Mouse (Mus musculus) frontal cortex, postnatal 10 days (tissue): ENCODE measurements around the gene Lepr.

Experiments used
- DNase-seq, 2 experiments: peaks; one replicate each; pipeline ENCODE4 v3.0.0; 2022; ENCODE audit warnings: low spot score in 2 of 2, mixed read lengths in 1 of 2

The Lepr gene

DNA sequence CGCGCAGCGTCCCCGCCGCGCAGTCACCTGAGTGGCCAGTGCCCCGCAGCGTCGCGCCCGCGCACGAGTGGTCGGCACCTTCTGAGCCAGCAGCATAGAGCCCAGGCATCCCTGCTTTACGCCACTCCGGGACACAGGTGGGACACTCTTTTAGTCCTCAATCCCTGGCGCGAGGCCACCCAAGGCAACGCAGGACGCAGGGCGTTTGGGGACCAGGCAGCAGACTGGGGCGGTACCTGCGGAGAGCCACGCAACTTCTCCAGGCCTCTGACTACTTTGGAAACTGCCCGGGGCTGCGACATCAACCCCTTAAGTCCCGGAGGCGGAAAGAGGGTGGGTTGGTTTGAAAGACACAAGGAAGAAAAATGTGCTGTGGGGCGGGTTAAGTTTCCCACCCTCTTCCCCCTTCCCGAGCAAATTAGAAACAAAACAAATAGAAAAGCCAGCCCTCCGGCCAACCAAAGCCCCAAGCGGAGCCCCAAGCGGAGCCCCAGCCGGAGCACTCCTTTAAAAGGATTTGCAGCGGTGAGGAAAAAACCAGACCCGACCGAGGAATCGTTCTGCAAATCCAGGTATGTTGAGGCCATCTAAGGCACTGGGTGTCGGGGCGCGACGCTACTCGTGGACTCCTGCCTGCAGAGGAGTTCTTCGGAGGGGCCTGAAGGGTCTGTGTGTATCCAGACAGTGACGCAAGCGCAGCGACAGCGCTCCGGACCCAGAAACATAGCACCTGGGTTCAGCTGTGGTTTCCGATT, at the start of gene Lepr:
Lepr (plus strand) TSS at position 38 of the 755 bp plus-strand sequence.
- DNase-seq = peak in 1 of 2 experiments; percentile 5

DNA sequence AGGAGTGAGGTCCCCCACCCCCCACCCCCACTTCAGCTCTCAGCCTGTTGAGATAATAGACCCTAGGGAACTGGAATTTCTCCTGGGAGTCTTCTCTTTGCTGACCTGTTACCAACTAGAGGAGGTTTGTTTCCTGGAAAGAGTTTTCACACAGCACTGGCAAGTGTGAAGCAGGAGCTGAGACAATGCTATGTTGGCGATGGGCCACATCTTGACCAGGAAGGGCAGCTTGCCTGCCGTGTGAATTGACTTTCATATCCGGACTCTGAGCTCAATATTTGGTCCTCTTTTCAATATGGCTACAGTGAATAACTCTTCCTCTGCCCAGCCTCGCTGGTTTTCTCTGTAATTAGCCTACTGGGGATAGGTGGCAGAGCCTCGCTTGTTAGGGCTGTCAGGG, 48.0 kb upstream of the Lepr start:
- no peak for DNase-seq

DNA sequence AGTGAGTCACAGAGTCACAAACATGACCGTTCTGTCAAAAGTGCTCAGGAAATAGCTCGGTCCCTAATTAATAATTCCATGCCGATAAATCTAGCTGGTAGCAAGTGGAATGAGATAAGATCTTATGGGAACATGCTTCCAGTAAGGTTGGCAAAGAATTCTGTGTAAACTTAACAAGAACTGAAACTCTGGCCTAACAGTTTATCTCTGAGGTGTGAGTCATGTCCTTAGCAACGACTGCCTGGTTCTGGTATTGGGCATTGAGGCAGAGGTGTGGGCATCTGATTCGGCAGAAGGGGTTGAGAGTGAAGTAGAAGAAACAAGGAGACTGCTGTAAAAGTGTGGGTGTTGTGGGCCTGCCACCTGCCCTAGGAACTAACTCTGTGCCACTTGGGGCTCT, 47.4 kb upstream of the Lepr start:
- DNase-seq = no peak

DNA sequence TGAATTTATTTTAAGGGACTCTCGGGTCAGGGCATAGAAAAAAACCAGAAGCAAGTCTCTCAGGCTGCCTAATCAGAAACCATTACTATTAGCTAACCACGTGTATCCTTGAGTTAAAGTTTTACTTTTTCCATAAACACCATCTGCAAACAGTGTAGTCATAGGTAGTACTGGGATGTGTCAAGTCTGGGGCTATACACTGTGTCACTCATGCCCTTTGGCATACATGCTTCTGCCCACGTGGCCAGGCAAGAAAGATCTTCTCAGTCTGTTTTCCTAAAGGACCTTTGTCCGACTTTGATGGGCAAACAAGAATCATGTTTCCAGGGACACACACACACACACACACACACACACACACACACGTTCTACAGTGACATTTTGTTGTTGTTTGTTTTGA, 42.4 kb upstream of the Lepr start:
- DNase-seq = no peak

DNA sequence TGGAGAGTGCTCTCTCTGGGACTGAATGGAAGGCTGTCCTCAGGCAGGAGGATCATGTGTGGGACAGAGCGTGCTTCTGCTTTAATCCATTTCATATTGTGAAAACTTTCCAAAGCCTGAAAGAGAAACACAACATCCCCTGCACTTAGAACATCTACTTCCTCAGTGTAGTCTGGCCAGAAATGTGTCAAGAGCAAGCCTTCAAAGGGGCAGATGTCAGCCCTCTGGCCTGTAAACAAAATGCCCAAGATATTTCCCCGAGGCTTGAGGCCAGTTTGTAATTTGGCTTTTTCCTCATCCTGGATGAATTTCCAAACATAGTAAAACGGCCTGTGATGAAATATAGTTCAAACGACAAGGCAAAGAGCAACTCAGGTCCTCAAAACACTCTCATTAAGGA, 41.5 kb upstream of the Lepr start:
- DNase-seq = no peak

DNA sequence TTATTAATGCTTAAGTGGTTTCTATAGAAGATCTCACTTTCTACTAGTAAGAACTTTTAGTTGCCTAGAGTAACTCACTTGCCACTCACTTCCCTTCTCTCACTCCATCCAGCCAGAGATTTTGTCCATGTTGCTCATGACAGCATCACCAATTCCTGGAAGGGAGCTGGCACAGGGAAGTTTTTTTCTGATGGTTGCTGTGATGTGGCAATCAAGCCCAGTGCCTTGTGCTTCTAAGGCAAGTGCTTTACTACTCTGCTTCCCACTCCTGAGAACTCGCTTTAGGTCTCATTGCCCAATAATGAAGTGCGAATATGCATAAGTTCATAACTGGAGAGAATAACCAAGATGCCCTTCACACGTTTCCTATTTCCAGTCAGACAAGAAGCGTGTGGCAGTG, 34.6 kb upstream of the Lepr start:
- no peak for DNase-seq

DNA sequence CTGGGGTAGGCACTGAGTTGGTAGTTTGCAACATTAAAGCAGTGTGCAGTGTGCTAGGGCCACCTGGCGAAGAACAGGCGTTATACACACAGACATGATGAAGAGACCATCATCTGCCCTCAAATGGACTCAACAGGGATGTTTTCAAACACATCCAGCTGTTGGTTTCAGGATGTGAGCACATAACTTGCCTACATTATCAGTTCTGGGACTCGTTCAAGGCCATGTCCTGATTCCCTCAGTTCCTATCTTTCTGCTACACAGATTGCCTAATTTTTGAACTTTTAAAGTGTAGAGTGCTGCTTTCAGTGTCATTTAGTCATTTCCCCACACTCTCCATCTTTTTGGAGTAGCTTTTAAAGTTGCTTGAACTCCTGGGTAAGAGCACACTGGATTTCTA, 34.1 kb upstream of the Lepr start:
- DNase-seq = no peak

DNA sequence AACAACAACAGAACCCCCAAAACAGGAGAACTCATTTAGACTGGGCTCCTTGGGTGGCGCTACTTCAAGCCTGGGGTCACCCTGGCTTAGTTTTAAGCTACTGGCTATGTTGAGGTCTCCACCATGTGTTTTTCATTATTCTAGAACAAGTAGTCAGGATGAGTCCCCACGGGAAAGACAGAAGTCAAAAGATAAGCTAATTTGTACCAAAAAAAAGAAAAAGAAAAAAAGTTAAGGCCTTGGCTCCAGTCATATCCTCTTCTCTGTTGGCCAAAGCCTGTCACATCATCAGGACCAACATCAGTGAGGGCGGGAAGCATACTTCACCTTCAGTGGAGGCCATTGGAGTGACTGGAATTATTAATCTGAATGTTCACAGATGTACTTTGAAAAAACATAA, 32.4 kb upstream of the Lepr start:
- DNase-seq = no peak

DNA sequence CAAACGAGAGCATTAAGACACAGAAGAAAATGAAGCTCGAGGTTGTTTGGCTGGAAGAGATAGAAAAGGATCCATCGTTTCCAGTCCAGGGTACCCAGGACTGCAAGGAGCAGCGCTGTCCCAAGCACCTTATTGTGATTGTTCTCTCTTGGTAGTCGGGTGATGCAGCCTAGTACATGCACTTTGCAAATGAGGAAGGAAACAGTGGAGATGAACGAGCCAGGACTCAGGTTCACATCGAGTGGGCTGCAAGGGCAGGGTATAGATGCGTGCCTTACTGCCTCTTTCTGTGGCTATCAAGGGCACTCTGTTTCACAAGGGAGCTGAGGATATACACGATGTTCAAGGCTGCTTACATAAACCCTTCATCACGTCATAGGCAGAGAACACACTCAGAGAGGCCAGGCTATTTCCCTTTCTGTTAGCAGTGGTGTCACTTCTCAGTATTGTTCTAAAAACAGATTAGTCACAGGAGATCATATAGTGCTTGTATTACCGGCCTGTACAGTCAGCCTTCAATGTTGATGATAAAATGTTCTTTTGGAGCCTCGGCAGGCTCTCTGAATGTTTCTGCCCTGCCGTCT, 30.9 kb upstream of the Lepr start:
- no peak for DNase-seq

DNA sequence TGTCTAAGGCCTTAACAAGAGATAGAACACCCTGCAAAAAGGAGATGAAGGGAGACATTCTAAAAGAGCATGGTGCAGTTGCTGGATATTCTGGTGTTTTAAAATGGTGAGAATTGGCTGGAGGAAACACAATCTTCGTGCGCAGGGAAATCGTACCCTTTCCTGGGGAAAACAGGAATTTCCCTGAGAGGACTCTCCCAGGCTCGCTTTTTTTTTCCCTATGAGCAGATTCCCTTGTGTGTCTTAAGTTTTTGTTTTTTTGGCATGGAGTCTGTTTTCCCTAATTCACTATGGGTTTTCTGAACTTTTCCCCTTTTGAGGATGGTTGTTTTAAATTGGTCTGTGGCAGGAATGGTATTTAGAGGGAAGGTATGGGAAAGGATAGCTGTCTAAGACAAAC, 28.0 kb upstream of the Lepr start:
- DNase-seq = no peak

DNA sequence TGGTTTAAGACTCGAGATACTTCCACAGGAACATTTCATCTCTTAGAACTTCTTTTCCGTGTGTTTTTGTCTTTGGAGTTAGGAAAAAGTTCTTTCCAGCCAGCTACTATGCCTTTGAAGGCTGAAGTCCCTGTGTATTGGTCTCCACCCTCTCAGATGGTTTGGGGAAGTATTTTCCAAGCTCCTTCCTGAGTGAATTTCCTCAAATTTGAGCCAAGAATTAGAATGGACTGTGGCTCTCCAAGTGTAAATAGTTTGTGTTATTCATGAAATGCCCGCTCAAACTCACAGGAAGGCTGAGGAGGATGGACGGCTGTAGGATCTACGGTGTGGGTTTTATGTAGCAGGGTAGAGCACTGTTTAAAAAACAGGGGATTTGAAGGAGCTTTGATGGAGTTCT, 27.6 kb upstream of the Lepr start:
- DNase-seq = no peak

DNA sequence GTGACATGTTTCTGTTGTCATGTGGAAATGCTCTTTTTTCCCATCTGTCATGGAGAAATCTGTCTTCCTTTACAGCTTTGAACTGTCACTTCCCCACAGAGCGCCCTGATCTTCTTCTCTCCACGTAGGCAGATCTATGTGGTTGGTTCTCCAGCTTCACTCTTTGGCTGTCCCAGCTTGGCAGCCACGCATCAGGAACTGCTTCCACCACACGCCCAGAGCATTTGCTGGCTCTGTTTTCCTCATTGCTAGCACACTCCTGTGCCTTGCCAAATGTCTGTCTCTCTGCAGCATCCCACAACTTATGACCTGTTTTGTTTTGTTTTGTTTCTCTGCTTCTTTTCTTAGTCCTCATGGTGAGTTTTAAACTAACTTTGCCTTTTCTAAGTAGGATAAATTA, 24.3 kb upstream of the Lepr start:
- DNase-seq = no peak

DNA sequence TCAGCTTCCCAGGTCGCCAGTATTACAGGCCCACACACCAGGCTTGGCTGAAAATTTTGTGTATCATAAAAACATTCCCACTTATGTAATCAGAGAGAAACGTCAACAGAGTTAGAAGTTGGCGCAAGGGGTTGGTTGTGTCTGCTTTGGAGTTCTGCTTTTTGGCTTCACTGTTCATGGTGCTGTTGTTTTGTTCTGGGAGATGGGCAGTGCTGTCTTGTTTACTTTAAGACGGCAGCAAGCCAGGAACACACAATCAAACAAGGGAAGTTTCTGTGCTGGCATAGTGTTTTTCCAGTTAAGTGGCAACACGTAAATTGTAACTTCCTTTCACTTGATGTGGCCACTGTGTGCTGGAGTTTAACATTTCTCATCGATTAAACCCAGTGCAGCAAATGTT, 22.7 kb upstream of the Lepr start:
- DNase-seq = no peak

DNA sequence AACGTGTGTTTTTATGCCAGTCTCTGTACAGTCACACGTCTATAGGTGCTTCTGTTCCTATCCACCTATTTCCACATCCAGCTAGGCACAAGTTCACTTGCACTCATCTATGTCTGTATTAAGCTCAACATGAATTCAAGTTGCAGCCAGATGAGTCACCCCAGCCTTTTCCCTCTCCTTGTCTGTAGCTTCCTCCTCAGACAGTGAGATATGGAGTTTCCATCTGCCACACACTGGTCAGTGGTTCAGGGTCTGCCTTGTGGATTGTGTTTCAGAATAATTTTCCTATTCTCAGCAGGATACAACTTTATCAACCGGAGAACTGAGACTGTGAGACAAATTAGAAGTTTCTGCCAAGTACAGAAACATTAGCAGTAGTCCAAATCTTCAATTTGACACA, 20.0 kb upstream of the Lepr start:
- DNase-seq = no peak

DNA sequence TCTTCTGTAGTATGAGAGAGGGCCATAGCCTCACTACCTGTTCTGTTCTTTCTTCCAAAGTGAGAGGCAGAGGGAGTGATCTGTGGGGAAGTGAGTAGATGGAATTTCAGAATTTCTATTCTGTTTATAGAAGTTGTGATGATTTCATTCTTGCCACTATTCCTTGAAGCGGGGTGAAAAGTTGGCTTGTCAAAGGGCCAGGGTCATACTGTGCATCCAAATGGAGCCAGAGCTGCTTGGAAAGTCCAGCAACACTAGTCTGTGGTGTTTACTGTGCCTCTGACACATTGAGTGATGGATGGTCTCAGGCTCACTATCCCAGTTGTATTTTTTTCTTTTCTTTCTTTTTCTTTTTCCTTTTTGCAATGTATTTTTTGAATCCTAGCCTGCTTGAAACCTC, 17.8 kb upstream of the Lepr start:
- DNase-seq = no peak

DNA sequence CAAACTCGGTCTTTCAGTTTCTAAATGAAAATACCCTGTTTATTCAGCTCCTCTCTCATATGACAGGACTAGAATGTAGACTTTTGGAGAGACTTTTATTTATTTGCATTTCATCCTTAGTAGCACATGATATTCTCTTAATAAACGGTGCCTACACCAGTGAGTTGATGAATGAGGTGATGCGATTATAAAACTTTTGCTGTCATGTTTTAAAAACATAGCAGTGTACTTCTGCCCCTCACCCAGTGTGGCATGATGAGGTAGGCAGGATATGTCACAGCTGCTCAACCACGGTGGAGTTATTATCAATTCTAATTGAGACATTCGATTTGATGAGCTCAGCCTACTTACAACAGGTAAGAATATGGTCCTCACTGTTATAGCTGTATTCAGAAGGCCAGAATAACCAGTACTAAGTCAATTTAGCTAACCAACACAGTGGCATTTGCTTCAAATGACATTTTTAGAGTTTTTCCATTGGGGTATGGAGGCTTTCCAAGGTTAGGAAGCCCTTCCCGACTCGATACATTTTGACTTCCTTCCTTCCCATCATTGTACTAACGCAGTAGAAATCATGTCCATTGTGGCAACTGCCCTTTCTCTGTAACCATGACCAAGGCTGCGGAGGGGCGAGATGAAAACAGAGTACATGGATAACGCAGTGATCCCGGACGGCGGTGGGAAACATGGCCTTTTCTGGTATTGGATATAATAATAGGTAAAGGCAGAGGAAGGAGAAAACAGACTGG, 16.1 kb upstream of the Lepr start:
- no peak for DNase-seq

DNA sequence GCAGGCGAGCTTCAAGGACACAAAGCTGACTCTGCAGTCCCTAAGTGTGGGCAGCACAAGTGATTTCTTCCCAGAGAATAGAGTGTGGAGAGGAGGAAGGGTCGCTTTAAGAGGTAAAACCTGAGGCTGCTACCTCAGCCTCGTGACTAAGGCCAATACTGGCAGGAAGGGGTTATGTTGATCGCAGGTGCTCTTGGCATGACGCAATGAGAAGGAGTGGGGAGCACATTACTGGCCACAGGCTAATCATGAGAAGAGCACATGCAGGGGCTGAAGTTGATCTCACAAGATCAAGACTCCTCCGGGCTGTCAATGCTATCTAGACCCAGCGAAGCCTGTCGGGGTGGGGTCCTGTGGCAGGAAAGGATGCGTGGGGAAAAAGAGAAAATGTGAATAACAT, 11.9 kb upstream of the Lepr start:
- no peak for DNase-seq

DNA sequence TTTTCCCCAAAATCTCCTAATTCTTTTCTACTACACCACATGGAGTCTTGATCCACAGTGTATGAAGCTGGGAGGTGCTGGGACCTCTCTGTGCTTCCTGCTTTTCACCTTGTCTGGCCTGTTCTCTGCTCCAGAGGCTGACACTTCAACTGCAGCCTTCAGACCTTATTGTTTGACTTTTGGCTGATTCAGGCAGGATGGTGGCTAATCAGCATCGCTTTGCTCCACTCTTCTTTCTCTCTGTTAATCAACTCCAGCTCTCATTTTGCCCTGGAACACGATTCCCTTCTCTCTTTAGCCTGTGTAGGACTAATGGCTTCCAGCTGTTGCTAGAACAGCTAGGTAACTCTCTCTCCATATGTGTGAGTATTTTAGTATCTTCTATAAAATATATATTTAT, 10.0 kb upstream of the Lepr start:
- no peak for DNase-seq

DNA sequence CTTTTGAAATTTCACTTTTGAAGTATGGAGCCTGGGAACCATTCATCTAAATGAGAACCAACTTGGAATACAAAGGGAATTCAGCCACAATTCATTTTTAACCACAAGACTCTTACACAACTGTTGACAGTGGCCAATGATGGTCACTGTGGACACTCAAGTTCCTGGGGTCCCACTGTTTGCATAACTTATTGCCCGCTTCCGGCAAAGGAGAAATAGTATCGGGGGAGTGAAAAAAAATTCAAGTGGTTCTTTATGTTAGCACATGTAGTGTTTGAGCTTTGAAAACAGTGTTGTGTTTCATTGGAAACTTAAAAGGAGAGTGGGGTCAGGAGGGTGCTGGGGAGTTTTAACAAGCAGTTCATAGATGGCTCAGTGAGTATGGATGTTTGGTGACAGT, 9.3 kb upstream of the Lepr start:
- DNase-seq = no peak

DNA sequence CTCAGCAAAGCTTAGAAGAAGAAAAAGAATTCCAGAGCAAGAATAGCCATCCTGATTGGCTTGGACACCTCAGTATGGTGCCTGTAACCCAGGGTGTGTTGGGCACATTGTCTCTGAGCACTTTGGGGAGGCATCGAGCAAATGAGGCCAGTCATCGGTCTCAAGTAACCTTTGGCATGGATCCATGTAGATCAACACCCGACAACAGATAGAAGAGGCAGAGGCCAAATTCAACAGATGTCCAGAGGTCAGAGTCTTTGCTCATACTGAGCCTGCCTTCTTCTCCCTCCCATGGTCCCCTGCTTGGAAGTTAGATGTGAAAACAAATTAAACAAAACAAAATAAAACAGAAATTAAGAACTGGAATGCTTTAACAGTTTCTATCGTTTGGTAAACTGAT, 6.8 kb upstream of the Lepr start:
- DNase-seq = no peak

DNA sequence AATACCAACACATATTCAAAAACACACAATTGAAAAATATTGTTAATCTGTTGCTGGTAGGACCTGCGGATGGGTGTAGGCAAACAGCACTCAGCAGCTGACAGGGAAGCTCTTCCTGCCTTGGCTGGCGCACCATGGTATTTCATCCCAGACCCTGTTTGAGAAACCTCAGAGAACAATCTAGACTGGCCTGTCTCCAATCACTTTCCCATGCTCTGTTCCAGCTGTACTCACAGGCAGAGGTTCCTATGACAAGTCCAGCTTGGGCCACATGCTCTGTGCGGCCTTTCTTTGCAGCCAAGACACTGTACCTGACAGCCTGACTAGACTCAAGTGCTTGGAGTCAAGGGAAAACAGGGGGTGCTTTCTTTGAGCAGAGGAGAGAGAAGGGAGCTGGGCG, 6.1 kb upstream of the Lepr start:
- no peak for DNase-seq

DNA sequence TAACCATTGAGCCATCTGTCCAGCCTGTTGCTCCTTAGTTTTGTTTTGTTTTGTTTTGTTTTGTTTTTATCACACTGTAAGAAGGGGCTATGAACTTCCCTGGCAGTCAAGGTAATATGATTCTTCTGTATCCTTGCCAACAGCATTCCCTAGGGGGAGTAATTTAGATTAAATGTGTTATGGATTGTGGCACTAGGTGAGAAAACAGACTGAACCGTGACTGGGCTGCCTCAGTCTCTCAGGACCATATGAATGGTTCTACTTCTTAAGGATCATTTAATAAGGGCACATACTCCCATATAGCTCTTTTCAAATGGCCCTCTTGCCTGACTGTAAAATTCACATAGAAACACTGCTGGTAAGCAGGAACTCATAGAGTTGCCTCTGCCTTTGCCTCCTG, 4.6 kb upstream of the Lepr start:
- DNase-seq = no peak

DNA sequence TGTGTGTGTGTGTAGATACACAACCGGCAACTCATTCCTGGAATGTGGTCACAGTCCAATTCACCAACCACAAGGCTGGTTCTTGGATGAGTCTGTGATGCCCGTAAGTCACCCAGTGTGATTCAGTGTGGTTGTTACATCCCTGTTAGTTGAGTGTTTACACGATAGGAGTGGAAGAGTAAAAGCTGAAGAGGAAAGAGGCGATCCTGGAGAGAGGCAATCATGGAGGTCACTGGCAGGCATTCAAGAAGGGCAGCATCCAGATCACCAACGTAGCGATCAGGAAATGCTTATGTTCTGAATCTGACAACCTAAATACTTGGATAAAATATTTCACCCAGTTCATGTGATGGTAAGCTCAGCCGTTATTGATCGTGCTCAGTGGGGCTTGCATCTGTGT, 1.9 kb upstream of the Lepr start:
- DNase-seq = no peak
